ENCODE assay signal across 8 mouse cellular contexts in the genomic region with DNA sequence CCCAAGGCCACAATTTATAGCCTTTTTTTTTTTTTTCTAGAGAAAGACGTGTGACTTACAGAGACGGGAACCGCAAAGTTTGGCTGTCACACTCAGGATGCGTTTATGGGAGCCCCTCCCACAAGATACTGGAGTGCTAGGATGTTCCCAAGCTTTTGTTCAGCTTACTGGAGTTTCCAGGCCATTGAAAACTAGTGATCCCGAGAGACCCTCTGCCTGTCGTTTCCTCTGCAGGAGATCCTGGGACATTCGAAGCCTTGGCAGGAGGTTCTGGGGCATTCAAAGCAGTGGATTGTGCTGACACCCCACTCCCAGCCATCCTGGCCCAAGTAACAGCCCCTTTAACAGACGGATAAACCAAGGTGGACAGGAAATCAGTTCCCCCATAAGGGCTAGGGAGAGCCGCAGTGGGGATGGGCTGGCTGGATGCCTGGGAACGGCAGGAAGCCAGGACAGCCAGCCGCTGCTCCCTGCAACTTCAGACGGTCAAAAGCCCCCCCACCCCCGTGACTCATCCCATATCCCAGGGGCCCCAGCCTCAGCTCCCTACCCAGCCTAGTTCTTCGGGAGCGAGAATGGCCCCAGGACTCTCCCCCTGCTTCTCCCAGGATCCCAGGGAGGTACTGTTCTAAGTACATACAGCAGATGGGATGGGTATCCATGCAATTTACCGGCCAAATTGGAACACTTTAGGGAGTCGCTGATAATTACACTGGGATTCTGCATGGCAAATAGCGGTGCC. TPM values are rescaled to one million over a fixed set of nuclear protein-coding genes. Genes with fewer than 3 reads are reported as not detected.
DNase-seq lines count a peak whose midpoint lies in the region; ATAC-seq lines count a peak whose summit lies in the region.

No protein-coding gene starts in this region.

- peak overlapping the region; percentile 14; the same call in 1 of the 2 replicates for H3K4me3 ChIP-seq in forebrain, embryonic 15.5 days
- peak overlapping the region; percentile 35 for H3K4me3 ChIP-seq in liver, embryonic 13.5 days (replicated peaks)
- peak overlapping the region; percentile 20 for H3K4me3 ChIP-seq in stomach, embryonic 14.5 days (ENCODE audit: low read depth, low read length)

- H3K27ac ChIP-seq in forebrain, embryonic 15.5 days (replicated peaks) = no peak overlapping the region
- H3K27ac ChIP-seq in liver, embryonic 13.5 days = no peak overlapping the region
- peak overlapping the region; percentile 80; the same call in 1 of the 2 replicates for H3K27ac ChIP-seq in stomach, embryonic 14.5 days (ENCODE audit: low read length)

- peak overlapping the region; percentile 29 for H3K4me2 ChIP-seq in forebrain, embryonic 15.5 days (replicated peaks)
- peak overlapping the region; percentile 56 for H3K4me2 ChIP-seq in liver, embryonic 13.5 days
- peak overlapping the region; percentile 49 for H3K4me2 ChIP-seq in stomach, embryonic 14.5 days (replicated peaks; ENCODE audit: low read depth, low read length)

- H3K4me1 ChIP-seq in forebrain, embryonic 15.5 days = peaks cover 49% of the 10 kb centered on the region
- peaks cover 47% of the 10 kb centered on the region for H3K4me1 ChIP-seq in liver, embryonic 13.5 days (replicated peaks)
- H3K4me1 ChIP-seq in stomach, embryonic 14.5 days (ENCODE audit: control insufficient read depth, insufficient read depth, low read length) = peaks cover 19% of the 10 kb centered on the region

- no peaks in the 10 kb centered on the region for H3K36me3 ChIP-seq in forebrain, embryonic 15.5 days
- no peaks in the 10 kb centered on the region for H3K36me3 ChIP-seq in liver, embryonic 13.5 days
- H3K36me3 ChIP-seq in stomach, embryonic 14.5 days (ENCODE audit: control insufficient read depth, insufficient read depth, low read length) = no peaks in the 10 kb centered on the region

- H3K27me3 ChIP-seq in forebrain, embryonic 15.5 days = no peaks in the 10 kb centered on the region
- H3K27me3 ChIP-seq in liver, embryonic 13.5 days = peaks cover 36% of the 10 kb centered on the region
- H3K27me3 ChIP-seq in stomach, embryonic 14.5 days (ENCODE audit: control insufficient read depth, insufficient read depth, low read length) = no peaks in the 10 kb centered on the region

- H3K9me3 ChIP-seq in forebrain, embryonic 15.5 days = no peaks in the 10 kb centered on the region
- no peaks in the 10 kb centered on the region for H3K9me3 ChIP-seq in liver, embryonic 13.5 days (replicated peaks)
- H3K9me3 ChIP-seq in stomach, embryonic 14.5 days (ENCODE audit: control insufficient read depth, low read depth, low read length) = no peaks in the 10 kb centered on the region

- peak; percentile 44 for DNase-seq in ovary, postnatal 36 days (ENCODE audit: low spot score)
- DNase-seq in ovary, adult 18-20 months (ENCODE audit: low spot score) = no peak
- peak; percentile 80 for DNase-seq in heart, postnatal 4 days
- no peak for DNase-seq in liver, embryonic 13.5 days
- no peak for DNase-seq in c-Kit-positive CD71-positive TER-119-positive erythroid progenitor cells, embryonic 14.5 days (ENCODE audit: low spot score)
- DNase-seq in layer of hippocampus, postnatal 25 days (ENCODE audit: extremely low spot score in 1 of 2, low spot score in 1 of 2) = no peak

- no peak overlapping the region for H3K9ac ChIP-seq in forebrain, embryonic 15.5 days (replicated peaks)
- 0 out of 2 replicates have a peak overlapping the region, but pooled peaks have one; percentile 5 for H3K9ac ChIP-seq in liver, embryonic 13.5 days
- no peak overlapping the region for H3K9ac ChIP-seq in stomach, embryonic 14.5 days (replicated peaks; ENCODE audit: low read depth, low read length)

- ATAC-seq in forebrain, embryonic 15.5 days (replicated peaks) = peak; percentile 30; the same call in 1 of the 2 replicates
- no peak for ATAC-seq in liver, embryonic 13.5 days (ENCODE audit: low read depth)
- peak; percentile 25; the same call in 1 of the 2 replicates for ATAC-seq in stomach, embryonic 14.5 days (ENCODE audit: insufficient number of reproducible peaks, insufficient read depth, low FRiP score, low read depth)

- 13% methylated on average over 18 of the region's 18 CpGs for WGBS in forebrain, embryonic 15.5 days
- 27% methylated on average over 18 of the region's 18 CpGs for WGBS in liver, embryonic 13.5 days (ENCODE audit: insufficient replicate concordance)
- WGBS in stomach, embryonic 14.5 days = 25% methylated on average over 18 of the region's 18 CpGs

RNA-seq across cellular contexts. Expression of a gene that starts 33.3 kb away (rescaled TPM):
- polyA plus RNA-seq in forebrain, embryonic 15.5 days (2015; fragmentation: Nextera tagmentation; extraction: Ambion mirVana) = 4.7 and 5.0 TPM in 2 replicates
- total RNA-seq in heart, postnatal 4 days (2021) = 100 to 1,000 TPM; 254 to 273 TPM
- 63.8 and 68.2 TPM in 2 replicates for polyA plus RNA-seq in liver, embryonic 13.5 days (2015; fragmentation: Nextera tagmentation; extraction: Ambion mirVana)
- polyA plus RNA-seq in stomach, embryonic 14.5 days (2014; fragmentation: Nextera tagmentation; extraction: Ambion mirVana) = 56.0 and 63.4 TPM in 2 replicates
- total RNA-seq in layer of hippocampus, postnatal 25 days (2021) = 10 to 100 TPM in 1 of 2 experiments, 1 to 10 TPM in 1; 6.3 to 11.2 TPM

RNA-seq across cellular contexts. Expression of a gene that starts 49.5 kb away (rescaled TPM):
- polyA plus RNA-seq in forebrain, embryonic 15.5 days (2015; fragmentation: Nextera tagmentation; extraction: Ambion mirVana) = 1.7 and 2.4 TPM in 2 replicates
- total RNA-seq in heart, postnatal 4 days (2021) = 1 to 10 TPM; 6.4 to 6.6 TPM
- polyA plus RNA-seq in liver, embryonic 13.5 days (2015; fragmentation: Nextera tagmentation; extraction: Ambion mirVana) = 0.31 and 0.47 TPM in 2 replicates
- 2.3 and 2.6 TPM in 2 replicates for polyA plus RNA-seq in stomach, embryonic 14.5 days (2014; fragmentation: Nextera tagmentation; extraction: Ambion mirVana)
- 1 to 10 TPM; 3.7 to 4.2 TPM for total RNA-seq in layer of hippocampus, postnatal 25 days (2021)

Comparison
In these comparisons a context has a peak if more than half of its experiments do, and no peak if none do; other contexts are left out.
1. DNase-seq: peak in ovary, postnatal 36 days (single experiment) and heart, postnatal 4 days (single experiment); none in ovary, adult 18-20 months (single experiment), liver, embryonic 13.5 days (single experiment), c-Kit-positive CD71-positive TER-119-positive erythroid progenitor cells, embryonic 14.5 days (single experiment) and layer of hippocampus, postnatal 25 days (0 of 2).
2. Peak in every context shown above with its lines, with median percentiles within 50 percentile points of each other: H3K4me2 ChIP-seq and H3K4me3 ChIP-seq.